Mouse (Mus musculus) spleen, postnatal 4 days (tissue): Measurements from ENCODE around the gene Fam208b.
"Not testable (repeated sequence)": the region's sequence is repeated elsewhere in the genome, so short reads cannot be mapped to it uniquely, and the experiment has no call there.

Source experiments
- DNase-seq, 2 experiments: peaks; one replicate each; pipeline ENCODE4 v3.0.0; 2022; ENCODE audit warnings: low spot score in 2 of 2

Fam208b gene

DNA sequence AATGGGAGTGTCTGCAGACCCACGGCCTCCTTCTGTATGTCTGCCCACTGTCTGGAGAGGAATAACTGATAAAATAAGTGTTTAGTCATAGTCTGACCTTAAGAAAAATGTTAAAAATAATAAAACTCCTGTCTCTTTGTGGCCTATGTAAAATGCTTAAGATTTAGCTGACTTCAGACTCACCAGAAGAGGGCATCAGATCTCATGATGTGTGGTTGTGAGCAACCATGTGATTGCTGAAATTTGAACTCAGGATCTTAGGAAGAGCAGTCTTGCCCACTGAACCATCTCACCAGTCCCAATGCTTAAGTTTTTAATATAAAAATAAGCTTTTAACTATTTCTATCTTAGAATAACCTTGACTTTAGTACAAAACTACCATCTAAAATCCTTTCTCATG is 47.8 kb downstream of the Fam208b start:
- DNase-seq: no peak

- no peak for DNase-seq
Observed at GRCm38 (mm10) chr13:3547856-3548255, 63.1 kb downstream of the Fam208b start.

DNA sequence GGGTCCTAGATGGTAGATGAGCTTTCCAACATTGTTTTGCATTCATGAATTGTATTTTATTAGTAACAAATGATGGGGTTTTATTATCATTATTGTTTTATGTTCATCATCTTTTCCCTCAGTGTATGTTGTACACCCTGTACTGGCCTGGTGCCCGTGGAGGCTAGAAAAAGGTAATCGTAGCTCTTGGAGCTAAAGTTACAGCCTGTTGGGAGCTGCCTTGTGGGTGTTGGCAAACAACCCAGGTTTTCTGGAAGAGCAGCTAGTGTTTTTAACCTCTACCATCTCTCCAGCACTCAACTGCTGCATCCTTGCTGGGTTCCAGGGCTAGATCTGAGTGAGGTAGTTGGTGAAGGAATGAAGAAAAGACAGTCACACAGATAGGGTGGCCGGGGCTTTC is 63.5 kb downstream of the Fam208b start:
- no peak for DNase-seq

GRCm38 (mm10) chr13:3544925-3545324 is 66.0 kb downstream of the Fam208b start:
- DNase-seq: no peak

DNA sequence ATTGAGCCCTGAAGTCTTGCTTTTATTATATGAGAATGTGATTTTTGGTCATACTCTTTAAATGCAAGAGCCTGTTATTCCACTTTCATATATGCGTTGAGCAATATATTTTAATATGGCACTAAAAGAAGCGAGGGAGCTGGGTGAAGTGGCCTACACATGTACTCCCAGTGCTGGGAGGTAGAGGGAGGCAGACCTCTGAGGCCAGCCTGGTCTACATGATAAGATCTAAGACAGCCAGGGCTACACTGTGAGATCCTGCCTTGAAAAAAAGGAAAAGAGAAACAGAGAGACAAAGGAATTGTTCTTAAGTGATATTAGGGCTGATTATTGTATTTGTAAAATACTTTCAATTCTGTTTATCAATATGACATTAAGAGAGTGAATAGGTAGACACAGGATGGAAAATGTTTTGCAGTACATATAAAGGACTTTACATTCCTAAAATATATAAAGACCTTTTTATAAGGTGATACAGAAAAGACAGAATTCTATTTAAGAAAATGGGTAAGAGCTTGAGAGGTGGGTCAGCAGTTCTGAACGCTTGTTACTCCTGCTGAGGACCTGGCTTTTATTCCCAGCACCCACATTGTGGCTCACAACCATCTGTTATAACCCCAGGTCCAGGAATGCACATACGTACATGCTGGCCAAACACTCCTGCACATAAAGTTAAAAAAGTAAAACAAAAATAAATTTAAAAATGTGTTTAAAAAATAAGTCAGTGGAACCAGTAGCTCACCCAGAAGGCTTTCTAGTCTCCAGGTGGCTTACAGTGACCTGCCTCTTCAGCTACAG is 66.6 kb downstream of the Fam208b start:
- no peak for DNase-seq

- no peak for DNase-seq
Observed at GRCm38 (mm10) chr13:3541159-3541782, 69.6 kb downstream of the Fam208b start.

GRCm38 (mm10) chr13:3540166-3540565 is 70.7 kb downstream of the Fam208b start:
- no peak for DNase-seq

- DNase-seq: no peak
Observed at GRCm38 (mm10) chr13:3538969-3539562, 71.8 kb downstream of the Fam208b start.

GRCm38 (mm10) chr13:3538223-3538968 is 72.5 kb downstream of the Fam208b start:
- peak; percentile 50 to 77 for DNase-seq

- peak; percentile 94 to 98 for DNase-seq
Observed at GRCm38 (mm10) chr13:3537594-3538222, 73.2 kb downstream of the Fam208b start, which contains the start of gene Gdi2. TSS of gene Gdi2 (plus strand) at chr13:3538063.

GRCm38 (mm10) chr13:3534146-3534545 is 76.8 kb downstream of the Fam208b start:
- DNase-seq: no peak

GRCm38 (mm10) chr13:3532451-3532850 is 78.5 kb downstream of the Fam208b start:
- no peak for DNase-seq

DNA sequence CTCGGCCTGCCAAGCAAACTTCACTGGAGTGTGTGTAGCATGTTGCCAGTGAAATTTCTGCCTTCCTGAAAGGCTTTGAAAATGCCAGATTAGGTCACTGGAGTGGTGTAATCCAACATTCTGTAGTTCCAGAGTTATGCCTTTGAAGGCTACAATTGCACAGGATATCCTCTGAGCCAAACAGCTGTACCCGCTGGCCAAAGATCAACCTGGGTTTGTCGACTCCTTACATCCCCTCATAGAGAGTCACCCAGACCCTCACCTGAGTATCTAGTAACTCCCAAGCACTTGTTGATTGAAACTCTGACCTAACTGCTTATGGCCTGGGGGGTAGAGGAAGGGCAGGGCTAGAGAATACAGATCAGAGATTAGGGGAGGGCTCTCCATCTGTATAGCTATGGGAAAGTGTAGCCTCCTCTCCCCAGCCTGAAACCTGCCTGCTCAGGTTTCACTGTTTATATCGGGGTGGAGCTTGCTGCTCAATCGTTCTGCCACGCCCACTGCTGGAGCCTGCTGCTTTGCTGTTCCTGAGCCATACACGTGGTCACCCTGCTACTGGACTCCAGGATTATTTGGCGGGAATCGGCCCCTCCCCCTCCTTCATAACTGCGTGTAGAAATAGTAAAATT is 79.1 kb downstream of the Fam208b start:
- DNase-seq: no peak

DNA sequence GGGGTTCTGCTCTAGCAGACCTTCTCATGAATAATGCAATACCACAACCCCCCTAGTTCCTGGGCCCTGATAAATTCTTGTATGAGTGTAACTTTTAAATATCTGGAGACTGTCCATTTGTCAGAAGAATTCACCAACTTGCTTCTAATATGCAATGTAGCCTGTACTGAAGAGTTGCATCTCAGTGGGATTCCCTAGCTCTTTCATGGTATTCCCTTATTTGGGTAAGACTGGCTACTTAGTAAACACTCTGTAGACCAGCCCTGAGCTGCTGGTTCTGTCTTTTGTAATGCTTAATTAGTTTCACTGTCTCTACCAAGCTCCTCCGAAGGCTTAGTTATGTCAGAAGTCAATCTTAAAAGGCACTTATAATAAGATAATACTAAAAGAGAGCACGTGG is 79.7 kb downstream of the Fam208b start:
- not testable (repeated sequence) for DNase-seq

DNA sequence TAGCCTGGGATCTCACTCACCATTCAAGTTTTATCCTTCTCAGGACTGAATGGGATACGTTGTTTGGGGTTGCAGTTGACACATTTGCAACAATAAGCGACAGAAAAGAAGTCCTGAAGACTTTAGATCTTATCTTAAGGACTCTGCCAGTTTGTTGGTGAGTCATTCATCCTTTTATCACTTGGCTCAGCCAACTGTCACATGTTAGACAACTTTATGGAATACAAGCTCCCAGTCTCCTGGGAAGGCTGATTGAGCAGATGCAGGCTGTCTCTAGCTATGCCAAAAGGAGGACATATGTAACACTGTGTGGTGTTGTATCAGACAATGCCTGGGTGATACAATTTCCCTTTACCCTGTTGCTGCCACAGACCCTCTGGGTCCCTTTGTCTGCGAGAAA is 80.5 kb downstream of the Fam208b start:
- DNase-seq: no peak

- peak in 1 of 2 experiments; percentile 37 for DNase-seq
Observed at GRCm38 (mm10) chr13:3526328-3526727, 84.6 kb downstream of the Fam208b start.

DNA sequence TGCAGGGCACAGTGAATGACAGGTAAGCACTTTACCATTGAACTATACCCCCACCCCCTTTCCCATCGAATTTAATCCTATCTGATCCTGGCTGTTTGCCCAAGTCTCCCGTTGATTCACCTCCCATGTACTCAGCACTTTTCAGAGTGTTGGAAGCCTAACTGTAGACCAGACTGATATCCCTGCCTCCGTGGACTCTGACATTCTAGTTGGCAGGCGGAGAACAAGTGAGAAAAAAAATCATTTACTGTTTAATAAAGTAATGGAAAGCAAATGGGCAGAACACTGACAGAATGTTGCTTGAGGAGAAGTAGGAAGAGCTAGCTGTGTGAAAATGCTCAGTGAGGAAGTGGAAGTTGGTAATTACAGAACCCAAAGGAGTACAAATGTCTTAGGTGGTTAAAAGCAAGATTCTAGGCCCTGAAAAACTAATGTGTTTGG is 85.3 kb downstream of the Fam208b start:
- no peak for DNase-seq

DNA sequence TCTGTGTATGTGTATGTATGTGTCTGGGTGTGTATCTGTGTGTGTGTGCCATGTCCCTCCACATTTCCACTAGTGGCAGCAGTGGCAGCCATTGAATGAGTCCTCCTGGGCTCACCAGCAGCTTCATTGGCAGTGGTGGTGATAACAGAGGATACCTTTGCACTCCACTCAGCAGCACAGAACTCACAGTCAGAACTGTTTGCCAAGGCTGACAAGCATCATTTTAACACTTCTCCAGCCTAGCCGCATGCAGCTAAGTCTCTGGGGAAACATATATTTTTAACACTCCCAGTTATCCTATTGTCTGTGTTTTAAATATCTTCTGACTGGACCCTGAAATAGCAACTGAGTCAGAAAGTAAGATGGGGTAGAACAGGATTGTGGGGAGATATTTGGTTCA is 87.0 kb downstream of the Fam208b start:
- no peak for DNase-seq

DNA sequence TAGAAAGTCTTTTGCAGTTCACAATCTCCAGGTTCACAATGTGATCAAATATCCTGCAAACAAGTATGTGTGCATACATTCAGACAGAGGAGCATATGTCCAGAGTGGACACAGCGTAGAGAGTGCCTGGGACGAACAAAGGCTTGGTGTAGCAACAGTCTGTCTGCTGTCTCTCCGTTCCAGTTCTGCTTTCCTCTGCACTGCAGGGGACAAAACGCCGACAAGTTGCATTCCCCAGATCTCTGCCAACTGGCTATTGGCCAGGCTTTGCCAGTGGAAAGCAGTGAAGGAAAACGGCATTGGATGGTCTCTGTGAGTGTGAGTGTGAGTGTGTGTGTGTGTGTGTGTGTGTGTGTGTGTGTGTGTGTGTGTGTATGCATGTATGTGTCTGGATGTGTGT is 87.4 kb downstream of the Fam208b start:
- peak in 1 of 2 experiments; percentile 67 for DNase-seq

- DNase-seq: not testable (repeated sequence)
Observed at GRCm38 (mm10) chr13:3519994-3520393, 90.9 kb downstream of the Fam208b start.

DNA sequence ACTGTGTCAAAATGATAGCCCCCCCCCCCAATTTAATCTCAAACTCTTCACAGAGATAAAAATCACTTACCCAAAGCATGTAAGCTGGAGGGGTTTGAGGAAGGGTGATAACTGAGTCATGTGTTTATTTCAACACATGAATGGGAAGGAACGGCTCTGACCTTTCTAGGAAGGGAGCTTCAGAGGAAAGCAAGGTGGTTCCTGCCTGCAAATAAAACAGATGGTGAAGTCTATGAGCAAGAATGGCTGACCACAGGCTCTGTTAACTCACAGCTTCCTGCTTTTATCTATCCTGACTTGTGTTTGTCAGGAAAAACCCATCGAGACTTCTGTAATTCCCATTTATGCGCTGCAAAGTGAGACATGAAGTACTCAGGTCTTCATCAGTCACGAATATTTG is 91.6 kb downstream of the Fam208b start:
- not testable (repeated sequence) for DNase-seq
